Mouse (Mus musculus) right cerebral cortex, postnatal 25 days (tissue): ENCODE measurements around the gene Mon1a.
A peak's percentile ranks its signal among the peaks of the same experiment; 100 is the strongest.

ENCODE experiments used
- DNase-seq: peaks from one replicate; pipeline ENCODE4 v3.0.0; 2022

Gene Mon1a

GRCm38 (mm10) chr9:107908410-107909158, 20.6 kb downstream of the Mon1a start:
- no peak for DNase-seq

DNA sequence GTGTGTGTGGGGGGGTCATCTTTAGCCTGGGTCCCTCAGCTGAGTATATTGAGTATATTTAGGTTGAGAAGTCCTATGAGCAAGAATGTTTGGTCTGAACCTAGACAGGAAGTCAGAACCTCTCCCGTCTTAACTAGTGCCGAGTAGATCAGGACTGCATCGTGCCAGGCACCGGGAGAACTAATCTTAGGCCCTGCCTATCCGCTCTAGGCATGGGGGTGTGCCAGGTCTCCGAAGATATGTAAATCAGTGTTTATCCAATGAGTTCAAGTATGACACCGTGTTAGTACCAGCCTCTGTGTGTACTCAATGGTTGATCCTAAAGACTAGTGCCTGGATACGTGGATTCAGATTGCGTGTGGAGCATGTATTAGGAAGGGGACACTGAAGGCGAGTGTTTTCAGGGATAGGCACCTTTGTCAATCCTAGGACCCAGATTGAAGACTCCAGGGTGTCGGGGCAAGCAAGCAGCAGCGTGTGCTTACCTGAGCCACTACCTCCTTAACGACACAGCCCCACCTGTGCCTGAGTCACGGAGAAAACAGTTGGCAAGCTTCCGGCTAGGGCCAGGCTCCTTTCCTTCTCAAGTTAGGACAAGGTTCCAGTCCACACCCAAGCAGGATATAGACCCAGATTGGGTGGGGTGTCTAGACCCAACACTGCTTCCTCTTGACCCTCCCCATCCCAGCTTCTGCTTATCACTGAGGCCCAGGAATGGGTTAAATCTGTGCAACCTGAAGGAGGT, 22.2 kb downstream of the Mon1a start:
- no peak for DNase-seq

- DNase-seq, result no peak
These were observed 26.9 kb downstream of the Mon1a start for GRCm38 (mm10) chr9:107914764-107915420.

DNA sequence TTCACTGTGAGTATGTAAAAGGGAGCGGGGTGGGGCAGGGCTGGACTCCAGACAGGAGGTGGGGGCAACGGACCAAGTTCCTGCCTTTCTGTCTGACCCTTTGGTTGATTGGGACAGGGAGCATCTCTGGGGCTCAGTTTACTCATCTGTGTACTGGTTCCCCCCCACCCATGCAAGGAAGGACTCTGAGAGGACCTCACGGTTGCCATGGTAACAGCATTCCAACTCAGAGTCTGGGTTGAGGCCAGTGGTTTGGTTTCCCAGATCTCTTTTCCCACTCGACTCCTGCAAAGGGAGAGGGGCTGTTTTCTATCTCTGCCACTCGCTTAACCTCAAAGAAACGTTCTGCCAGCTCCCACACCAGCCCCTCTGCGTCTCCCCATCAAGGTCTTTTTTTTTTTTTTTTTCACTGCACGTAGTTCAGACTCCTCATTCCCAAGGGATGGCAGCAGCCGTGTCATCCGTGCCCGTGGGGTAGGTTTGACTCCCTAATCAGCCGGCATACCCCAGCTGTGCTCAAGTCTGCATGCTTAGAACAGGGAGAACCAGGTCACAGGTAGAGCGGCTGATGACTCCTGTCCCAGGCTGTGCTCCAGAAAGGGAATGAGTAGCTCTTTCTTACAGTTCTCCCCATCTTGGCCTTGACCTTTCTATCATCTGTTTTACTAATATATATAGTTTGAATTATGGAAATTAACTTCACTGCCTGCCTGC, 30.1 kb downstream of the Mon1a start:
- DNase-seq, result peak; percentile 42

DNA sequence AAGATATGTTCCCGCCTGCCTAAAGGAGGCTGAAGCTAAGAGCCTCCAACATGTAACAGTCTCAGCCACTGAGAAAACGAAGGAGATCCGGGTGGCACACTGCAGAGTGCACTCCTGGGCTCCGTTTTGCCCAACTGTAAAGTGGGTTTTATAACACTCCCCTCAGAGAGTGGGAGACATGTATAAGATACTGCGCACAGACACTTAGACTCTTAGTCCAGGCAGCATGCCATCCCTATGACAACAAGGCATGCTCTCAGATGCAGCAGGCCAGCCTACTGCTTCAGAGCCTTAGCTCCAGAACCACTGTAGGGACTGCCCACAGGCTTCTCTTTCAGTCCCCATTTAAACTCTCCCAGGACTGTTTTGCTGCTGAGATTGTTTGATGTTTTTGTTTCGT, 30.9 kb downstream of the Mon1a start:
- no peak for DNase-seq

GRCm38 (mm10) chr9:107919441-107919840, 31.5 kb downstream of the Mon1a start:
- no peak for DNase-seq

- DNase-seq, result no peak
These were observed 35.1 kb downstream of the Mon1a start for GRCm38 (mm10) chr9:107923021-107923420.

DNA sequence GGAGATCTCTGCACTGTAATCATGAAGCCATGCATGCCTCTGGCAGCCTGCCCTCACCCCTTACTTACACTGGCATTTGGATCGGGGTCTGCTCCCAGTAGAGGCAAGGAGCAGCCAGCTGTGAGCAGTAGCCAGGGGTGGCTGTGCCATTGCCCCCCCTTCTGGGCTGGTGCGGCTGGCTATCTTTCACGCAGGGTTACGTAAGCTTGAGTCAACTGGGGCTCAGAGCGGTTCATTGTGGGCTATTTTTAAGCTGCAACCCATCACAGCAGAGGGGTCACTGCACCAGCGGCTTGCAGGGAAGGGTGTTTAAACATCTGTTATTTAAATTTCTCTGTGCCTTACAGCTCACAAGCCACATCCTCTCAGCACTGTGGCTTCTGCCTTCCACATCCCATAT, 36.0 kb downstream of the Mon1a start:
- DNase-seq, result no peak

DNA sequence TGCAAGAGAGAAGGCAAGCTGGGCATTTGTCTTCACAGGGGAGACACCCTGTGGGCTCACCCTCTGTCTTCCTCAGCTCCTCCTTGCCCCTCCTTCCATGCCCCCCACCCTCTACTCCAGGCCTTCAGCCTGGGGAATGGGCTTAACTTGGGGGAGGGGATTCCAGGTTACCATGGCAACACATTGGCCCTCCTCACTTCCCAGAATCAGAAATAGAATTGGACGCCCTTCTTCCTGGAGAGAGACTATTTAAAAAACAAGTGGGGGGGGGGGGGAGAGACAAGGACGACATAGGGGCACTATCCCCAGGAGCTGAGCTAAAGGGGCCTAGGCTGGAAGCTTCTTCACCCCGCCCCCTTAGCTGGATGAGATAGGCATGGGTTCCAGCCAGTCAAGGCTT, 37.3 kb downstream of the Mon1a start:
- no peak for DNase-seq

GRCm38 (mm10) chr9:107926920-107927420, 39.0 kb downstream of the Mon1a start:
- DNase-seq, result no peak

GRCm38 (mm10) chr9:107927749-107928148, 39.8 kb downstream of the Mon1a start:
- no peak for DNase-seq

- no peak for DNase-seq
These were observed 40.2 kb downstream of the Mon1a start, which contains the start of gene Actl11 for GRCm38 (mm10) chr9:107928169-107928568. Gene Actl11 (plus strand): TSS chr9:107928469.

GRCm38 (mm10) chr9:107932221-107932620, 44.3 kb downstream of the Mon1a start:
- DNase-seq, result no peak

- peak; percentile 37 for DNase-seq
These were observed 46.2 kb downstream of the Mon1a start for GRCm38 (mm10) chr9:107934146-107934545.

GRCm38 (mm10) chr9:107935374-107935773, 47.4 kb downstream of the Mon1a start, which contains the start of gene Camkv:
Gene Camkv (plus strand): TSS chr9:107935674.
- no peak for DNase-seq

- DNase-seq, result peak; percentile 72
These were observed 47.9 kb downstream of the Mon1a start for GRCm38 (mm10) chr9:107935790-107936214.

DNA sequence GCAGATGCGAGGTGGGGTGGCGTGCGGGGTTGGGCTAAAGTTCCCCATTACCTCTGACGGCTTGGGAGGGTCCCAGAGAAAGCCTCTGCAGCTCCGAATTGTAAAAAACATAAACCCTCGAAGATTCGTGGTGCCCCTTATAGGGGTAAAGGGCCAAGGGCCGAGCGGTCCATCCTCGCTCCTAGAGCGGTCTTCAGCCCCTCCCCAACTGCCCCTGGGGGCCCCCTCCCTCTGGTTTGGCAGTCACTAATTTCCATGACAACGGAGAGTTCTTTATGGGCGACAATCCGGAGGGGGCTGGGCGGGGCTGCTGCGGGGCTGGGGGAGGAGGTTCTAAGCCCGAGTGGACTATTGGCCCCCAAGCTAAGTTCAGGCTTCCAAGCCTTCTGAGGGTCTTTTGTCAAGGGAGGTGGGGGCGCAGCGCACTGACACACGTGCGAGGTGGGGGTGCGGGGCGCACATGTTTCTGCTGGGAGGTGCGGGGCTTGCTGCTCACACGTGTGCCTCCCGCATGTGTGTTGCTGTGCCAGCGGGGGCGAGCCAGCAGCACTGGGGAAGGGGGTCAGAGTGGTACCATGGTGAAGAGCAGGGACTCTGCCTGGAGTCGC, 48.4 kb downstream of the Mon1a start:
- peak; percentile 71 for DNase-seq

DNA sequence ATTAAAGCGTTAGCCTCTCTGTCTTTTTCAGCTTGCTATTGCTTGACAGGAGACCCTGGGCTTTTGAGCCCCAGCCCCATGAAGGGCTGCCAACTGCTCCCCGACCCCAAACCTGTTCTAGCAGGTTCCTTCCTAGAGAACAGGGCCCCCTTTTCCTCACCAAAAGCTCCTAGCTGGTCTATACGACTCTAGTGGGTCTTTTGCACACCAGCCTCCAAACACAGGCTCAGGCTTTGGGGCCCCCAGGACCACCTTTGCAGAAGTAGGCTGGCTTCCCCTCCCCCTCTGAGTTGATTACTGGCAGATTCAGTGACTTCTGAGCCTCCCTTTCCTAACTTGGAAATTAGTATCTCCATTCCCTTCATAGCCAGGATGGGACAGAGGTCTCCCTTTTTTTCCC, 48.9 kb downstream of the Mon1a start:
- DNase-seq, result no peak

- DNase-seq, result no peak
These were observed 59.6 kb downstream of the Mon1a start for GRCm38 (mm10) chr9:107947241-107948194.

GRCm38 (mm10) chr9:107949184-107949921, 61.4 kb downstream of the Mon1a start:
- no peak for DNase-seq

DNA sequence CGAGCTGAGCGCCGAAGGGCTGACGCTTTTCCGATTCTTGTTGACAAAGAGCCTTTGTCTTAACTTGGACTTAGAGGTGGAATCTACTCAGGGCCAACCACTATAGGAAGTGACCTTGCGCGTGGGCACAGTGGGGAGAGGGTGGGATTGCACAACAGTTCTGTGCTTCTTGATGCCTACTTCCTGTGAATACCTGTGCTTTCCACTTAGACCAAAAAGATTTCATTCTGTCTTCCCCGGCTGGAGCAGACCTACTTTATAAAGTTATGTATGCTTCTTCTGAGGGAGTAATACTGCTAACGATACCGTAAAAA, 61.9 kb downstream of the Mon1a start, which contains the start of gene Traip:
TSS of gene Traip (plus strand) at position 215 of the 314 bp plus-strand sequence.
- no peak for DNase-seq
